Mouse (Mus musculus): ENCODE data around the gene Hif3a.

DNA sequence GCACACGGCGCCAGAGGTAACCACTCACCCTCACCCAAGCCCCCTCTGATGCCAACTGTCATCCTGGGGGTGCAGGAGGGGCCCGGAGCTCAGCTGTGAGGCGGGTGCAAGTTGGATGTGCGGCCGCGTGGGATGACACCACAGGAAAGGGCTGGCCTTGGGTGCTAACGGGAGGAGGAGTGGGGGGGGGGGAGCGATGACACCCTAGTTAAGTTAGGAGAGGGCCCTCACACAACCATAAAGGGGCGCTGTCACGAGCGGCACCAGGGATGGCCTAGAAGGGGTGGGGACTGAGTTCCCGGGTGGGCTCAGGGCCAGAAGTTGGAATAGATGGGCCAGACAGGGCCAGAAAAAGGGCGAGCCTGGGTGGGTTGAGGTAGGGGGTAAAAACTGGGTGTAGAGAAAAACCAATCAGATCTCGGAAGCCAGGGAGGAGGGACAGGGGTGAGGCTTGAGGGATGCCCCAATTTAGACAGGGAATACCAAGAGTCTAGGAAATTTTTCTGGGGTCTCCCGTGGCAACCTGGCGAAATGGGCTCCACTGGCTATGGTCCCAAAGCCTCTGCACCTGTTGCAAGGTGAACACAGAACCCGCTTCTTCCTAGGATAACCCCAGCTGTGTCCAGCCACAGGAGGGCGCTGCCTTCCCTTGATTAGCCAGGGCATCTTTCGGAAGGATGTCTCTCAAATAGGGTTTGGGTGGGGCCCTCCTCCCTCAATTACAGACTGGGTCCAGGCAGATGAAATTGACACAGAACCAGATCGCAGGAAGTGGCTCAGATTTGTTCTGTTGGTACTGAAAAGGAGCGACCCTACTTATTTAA lies 1.2 kb downstream of the Hif3a start:
- TF ChIP-seq CTCF (IDR thresholded peaks at IDR 0.05; ENCODE audit: control insufficient read depth, insufficient read depth, insufficient read length), result no peak
- TF ChIP-seq MAX (IDR thresholded peaks at IDR 0.05), result no peak
- TF ChIP-seq MYOG (IDR thresholded peaks at IDR 0.05; ENCODE audit: control insufficient read depth, extremely low read depth, insufficient read length), result no peak
- TF ChIP-seq CEBPB (IDR thresholded peaks at IDR 0.05; ENCODE audit: low read depth), result no peak
- no peak for TF ChIP-seq USF1 (IDR thresholded peaks at IDR 0.05; ENCODE audit: low read depth)
- TF ChIP-seq FOSL1 (IDR thresholded peaks at IDR 0.05; ENCODE audit: insufficient read depth, low read length, poor library complexity, severe bottlenecking), result no peak
- TF ChIP-seq MYOD1 (IDR thresholded peaks at IDR 0.05; ENCODE audit: control insufficient read depth, insufficient read length, low read depth), result no peak
